Mouse (Mus musculus): Measurements from ENCODE around the gene Dennd4c. TPM values are rescaled to one million over a fixed set of nuclear protein-coding genes. Genes with fewer than 3 reads are reported as not detected.
A peak's percentile ranks its signal among the peaks of the same experiment; 100 is the strongest.

Dennd4c gene
- total and polyA plus RNA-seq, 2 experiments: 2.7 to 18.9 TPM

- Histone ChIP-seq H3K9ac (ENCODE audit: low read depth, low read length) (no peak overlapping the region), H3K79me2 (ENCODE audit: control insufficient read depth, insufficient read depth, low read length) (no peaks in the 10 kb centered on the region), H3K27ac (replicated peaks; ENCODE audit: insufficient read depth, low read depth, low read length) (no peak overlapping the region), H3K4me3 (ENCODE audit: insufficient read depth, low read depth, low read length) (no peak overlapping the region), H3K27me3 (ENCODE audit: control insufficient read depth, insufficient read depth, low read length) (no peaks in the 10 kb centered on the region), H3K36me3 (ENCODE audit: control insufficient read depth, insufficient read depth, low read length) (no peaks in the 10 kb centered on the region), H3K4me1 (ENCODE audit: control insufficient read depth, insufficient read depth, low read length) (peaks cover 8% of the 10 kb centered on the region; the same call in 1 of the 2 replicates)
- no peak for DNase-seq (ENCODE audit: extremely low read depth, low read depth, low spot score)
- TF ChIP-seq CTCF (IDR thresholded peaks at IDR 0.05; ENCODE audit: low read depth, low read length) (no peak), POLR2A (IDR thresholded peaks at IDR 0.05; ENCODE audit: extremely low read depth, insufficient read depth, low read length) (no peak)
- 55% methylated on average over 2 of the region's 2 CpGs for WGBS
Measured at GRCm38 (mm10) chr4:86882413-86882812, 134.1 kb downstream of the Dennd4c start.

GRCm38 (mm10) chr4:86884945-86885344, 136.6 kb downstream of the Dennd4c start:
- H3K36me3 ChIP-seq (ENCODE audit: control insufficient read depth, insufficient read depth, low read length): peaks cover 3% of the 10 kb centered on the region; the same call in 1 of the 2 replicates
- DNase-seq (ENCODE audit: extremely low read depth, low read depth, low spot score): peak; percentile 50
- WGBS: 44% methylated on average over 4 of the region's 4 CpGs
- H3K27me3 ChIP-seq (ENCODE audit: control insufficient read depth, insufficient read depth, low read length): no peaks in the 10 kb centered on the region
- H3K27ac ChIP-seq (replicated peaks; ENCODE audit: insufficient read depth, low read depth, low read length): no peak overlapping the region
- H3K79me2 ChIP-seq (ENCODE audit: control insufficient read depth, insufficient read depth, low read length): no peaks in the 10 kb centered on the region; the same call in 1 of the 2 replicates
- no peak overlapping the region for H3K9ac ChIP-seq (ENCODE audit: low read depth, low read length)
- TF ChIP-seq POLR2A (IDR thresholded peaks at IDR 0.05; ENCODE audit: extremely low read depth, insufficient read depth, low read length) (no peak), CTCF (IDR thresholded peaks at IDR 0.05; ENCODE audit: low read depth, low read length) (peak; percentile 83)
- H3K4me1 ChIP-seq (ENCODE audit: control insufficient read depth, insufficient read depth, low read length): peaks cover 8% of the 10 kb centered on the region; the same call in 1 of the 2 replicates
- no peak overlapping the region for H3K4me3 ChIP-seq (ENCODE audit: insufficient read depth, low read depth, low read length)

- WGBS: 37% methylated on average over 12 of the region's 12 CpGs
- peak overlapping the region; percentile 50 for H3K4me3 ChIP-seq (ENCODE audit: insufficient read depth, low read depth, low read length)
- H3K4me1 ChIP-seq (ENCODE audit: control insufficient read depth, insufficient read depth, low read length): peaks cover 8% of the 10 kb centered on the region; the same call in 1 of the 2 replicates
- H3K27me3 ChIP-seq (ENCODE audit: control insufficient read depth, insufficient read depth, low read length): no peaks in the 10 kb centered on the region
- no peak for DNase-seq (ENCODE audit: extremely low read depth, low read depth, low spot score)
- TF ChIP-seq CTCF (IDR thresholded peaks at IDR 0.05; ENCODE audit: low read depth, low read length) (no peak), POLR2A (IDR thresholded peaks at IDR 0.05; ENCODE audit: extremely low read depth, insufficient read depth, low read length) (no peak)
- peak overlapping the region; percentile 42 for H3K9ac ChIP-seq (ENCODE audit: low read depth, low read length)
- H3K36me3 ChIP-seq (ENCODE audit: control insufficient read depth, insufficient read depth, low read length): peaks cover 3% of the 10 kb centered on the region; the same call in 1 of the 2 replicates
- peak overlapping the region; percentile 80 for H3K27ac ChIP-seq (replicated peaks; ENCODE audit: insufficient read depth, low read depth, low read length)
- H3K79me2 ChIP-seq (ENCODE audit: control insufficient read depth, insufficient read depth, low read length): no peaks in the 10 kb centered on the region; the same call in 1 of the 2 replicates
Measured at GRCm38 (mm10) chr4:86885790-86886159, 137.4 kb downstream of the Dennd4c start.

- WGBS: 24% methylated on average over 18 of the region's 18 CpGs
- Histone ChIP-seq H3K27me3 (ENCODE audit: control insufficient read depth, insufficient read depth, low read length) (no peaks in the 10 kb centered on the region), H3K36me3 (ENCODE audit: control insufficient read depth, insufficient read depth, low read length) (peaks cover 3% of the 10 kb centered on the region; the same call in 1 of the 2 replicates), H3K79me2 (ENCODE audit: control insufficient read depth, insufficient read depth, low read length) (no peaks in the 10 kb centered on the region; the same call in 1 of the 2 replicates), H3K9ac (ENCODE audit: low read depth, low read length) (peak overlapping the region; percentile 42), H3K27ac (replicated peaks; ENCODE audit: insufficient read depth, low read depth, low read length) (peak overlapping the region; percentile 80), H3K4me3 (ENCODE audit: insufficient read depth, low read depth, low read length) (peak overlapping the region; percentile 50), H3K4me1 (ENCODE audit: control insufficient read depth, insufficient read depth, low read length) (peaks cover 8% of the 10 kb centered on the region; the same call in 1 of the 2 replicates)
- no peak for TF ChIP-seq CTCF (IDR thresholded peaks at IDR 0.05; ENCODE audit: low read depth, low read length)
- TF ChIP-seq POLR2A (IDR thresholded peaks at IDR 0.05; ENCODE audit: extremely low read depth, insufficient read depth, low read length): no peak
- DNase-seq (ENCODE audit: extremely low read depth, low read depth, low spot score): peak; percentile 59
Measured at GRCm38 (mm10) chr4:86886160-86886878, 138.0 kb downstream of the Dennd4c start.

- Histone ChIP-seq H3K27me3 (ENCODE audit: control insufficient read depth, insufficient read depth, low read length) (no peaks in the 10 kb centered on the region), H3K4me1 (ENCODE audit: control insufficient read depth, insufficient read depth, low read length) (peaks cover 8% of the 10 kb centered on the region; the same call in 1 of the 2 replicates), H3K9ac (ENCODE audit: low read depth, low read length) (no peak overlapping the region), H3K79me2 (ENCODE audit: control insufficient read depth, insufficient read depth, low read length) (no peaks in the 10 kb centered on the region; the same call in 1 of the 2 replicates), H3K27ac (replicated peaks; ENCODE audit: insufficient read depth, low read depth, low read length) (no peak overlapping the region), H3K4me3 (ENCODE audit: insufficient read depth, low read depth, low read length) (no peak overlapping the region), H3K36me3 (ENCODE audit: control insufficient read depth, insufficient read depth, low read length) (peaks cover 3% of the 10 kb centered on the region; the same call in 1 of the 2 replicates)
- 78% methylated on average over 5 of the region's 5 CpGs for WGBS
- no peak for DNase-seq (ENCODE audit: extremely low read depth, low read depth, low spot score)
- peak; percentile 6; the same call in 1 of the 2 replicates for TF ChIP-seq CTCF (IDR thresholded peaks at IDR 0.05; ENCODE audit: low read depth, low read length)
- no peak for TF ChIP-seq POLR2A (IDR thresholded peaks at IDR 0.05; ENCODE audit: extremely low read depth, insufficient read depth, low read length)
Measured at GRCm38 (mm10) chr4:86887879-86888278, 139.5 kb downstream of the Dennd4c start.

DNA sequence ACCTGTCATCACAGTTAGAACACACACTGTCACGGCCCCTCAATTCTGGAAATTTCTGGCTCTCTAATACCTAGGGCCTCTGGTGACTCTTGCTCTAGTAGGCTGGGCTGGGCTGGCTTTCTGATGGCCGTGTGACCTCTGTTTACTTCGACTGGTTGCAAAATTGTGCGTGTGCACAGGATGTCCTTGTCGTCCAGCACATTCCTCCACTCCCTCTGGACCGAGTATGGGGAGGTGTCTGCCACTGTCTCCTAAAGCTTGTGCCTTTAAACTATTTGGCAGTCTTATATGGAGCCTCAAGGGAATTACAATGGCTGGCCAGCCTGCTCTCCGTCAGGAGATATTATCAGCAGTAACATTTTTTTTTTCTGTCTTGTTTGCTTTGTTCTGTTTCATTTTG, 149.1 kb downstream of the Dennd4c start:
- 9% methylated on average over 7 of the region's 7 CpGs for WGBS
- TF ChIP-seq CTCF (IDR thresholded peaks at IDR 0.05; ENCODE audit: low read depth, low read length) (no peak), POLR2A (IDR thresholded peaks at IDR 0.05; ENCODE audit: extremely low read depth, insufficient read depth, low read length) (no peak)
- Histone ChIP-seq H3K9ac (ENCODE audit: low read depth, low read length) (no peak overlapping the region), H3K27ac (replicated peaks; ENCODE audit: insufficient read depth, low read depth, low read length) (peak overlapping the region; percentile 63), H3K36me3 (ENCODE audit: control insufficient read depth, insufficient read depth, low read length) (no peaks in the 10 kb centered on the region), H3K4me1 (ENCODE audit: control insufficient read depth, insufficient read depth, low read length) (peaks cover 19% of the 10 kb centered on the region), H3K27me3 (ENCODE audit: control insufficient read depth, insufficient read depth, low read length) (no peaks in the 10 kb centered on the region), H3K79me2 (ENCODE audit: control insufficient read depth, insufficient read depth, low read length) (no peaks in the 10 kb centered on the region), H3K4me3 (ENCODE audit: insufficient read depth, low read depth, low read length) (no peak overlapping the region)
- DNase-seq (ENCODE audit: extremely low read depth, low read depth, low spot score): peak; percentile 94

Data from liver, adult 2 months (tissue).